8 mouse cellular contexts compared by ENCODE assay signal in genomic region chr11:93503469-93503868, GRCm38 (mm10).
A peak's percentile ranks its signal among the peaks of the same experiment; 100 is the strongest.
DNase-seq lines count a peak whose midpoint lies in the region; ATAC-seq lines count a peak whose summit lies in the region.

No protein-coding gene starts in this region.

- H3K27ac ChIP-seq in heart, embryonic 12.5 days (ENCODE audit: poor library complexity, severe bottlenecking) = no peak overlapping the region

- peak; percentile 83 for DNase-seq in heart, adult 11 months
- DNase-seq in urinary bladder, postnatal 14 days (ENCODE audit: low spot score) = peak; percentile 9
- no peak for DNase-seq in urinary bladder, postnatal 4 days (ENCODE audit: low spot score in 2 of 2)
- DNase-seq in kidney, postnatal 4 days = peak; percentile 42 to 43
- no peak for DNase-seq in embryo, embryonic 9.5 days (ENCODE audit: extremely low spot score)
- DNase-seq in frontal cortex, postnatal 25 days (ENCODE audit: low spot score in 2 of 2) = no peak
- DNase-seq in cerebellum, postnatal 4 days (ENCODE audit: low spot score in 2 of 2) = no peak

- ATAC-seq in heart, embryonic 12.5 days (ENCODE audit: insufficient number of reproducible peaks, low FRiP score) = no peak

- H3K4me1 ChIP-seq in heart, embryonic 12.5 days (replicated peaks) = no peaks in the 10 kb centered on the region

- WGBS in heart, embryonic 12.5 days = 26% methylated on average over 2 of the region's 2 CpGs

- no peak overlapping the region for H3K4me2 ChIP-seq in heart, embryonic 12.5 days

- H3K9ac ChIP-seq in heart, embryonic 12.5 days = no peak overlapping the region

- no peaks in the 10 kb centered on the region for H3K9me3 ChIP-seq in heart, embryonic 12.5 days (replicated peaks)

- no peaks in the 10 kb centered on the region for H3K36me3 ChIP-seq in heart, embryonic 12.5 days

- no peaks in the 10 kb centered on the region for H3K27me3 ChIP-seq in heart, embryonic 12.5 days (replicated peaks)

- H3K4me3 ChIP-seq in heart, embryonic 12.5 days = no peak overlapping the region

Comparison
In these comparisons a context has a peak if more than half of its experiments do, and no peak if none do; other contexts are left out.
1. DNase-seq: peak in heart, adult 11 months (single experiment), urinary bladder, postnatal 14 days (single experiment) and kidney, postnatal 4 days (2 of 2); none in urinary bladder, postnatal 4 days (0 of 2), embryo, embryonic 9.5 days (single experiment), frontal cortex, postnatal 25 days (0 of 2) and cerebellum, postnatal 4 days (0 of 2).